Mouse (Mus musculus) gastrocnemius, adult 18-20 months (tissue): ENCODE data around the gene Gtf2i. TPM values are rescaled to one million over a fixed set of nuclear protein-coding genes. Genes with fewer than 3 reads are reported as not detected.

ENCODE experiments used
- DNase-seq: peaks from one replicate; pipeline ENCODE4 v3.0.0; 2021; ENCODE audit warnings: low spot score
- total RNA-seq, 2 experiments: library from RNA; stranded (reverse); gene quantifications; 2 replicates each; pipeline ENCODE4 v1.2.3; 2021

Gene Gtf2i
- total RNA-seq, 2 experiments from 2014 or later = 102 to 112 TPM

DNA sequence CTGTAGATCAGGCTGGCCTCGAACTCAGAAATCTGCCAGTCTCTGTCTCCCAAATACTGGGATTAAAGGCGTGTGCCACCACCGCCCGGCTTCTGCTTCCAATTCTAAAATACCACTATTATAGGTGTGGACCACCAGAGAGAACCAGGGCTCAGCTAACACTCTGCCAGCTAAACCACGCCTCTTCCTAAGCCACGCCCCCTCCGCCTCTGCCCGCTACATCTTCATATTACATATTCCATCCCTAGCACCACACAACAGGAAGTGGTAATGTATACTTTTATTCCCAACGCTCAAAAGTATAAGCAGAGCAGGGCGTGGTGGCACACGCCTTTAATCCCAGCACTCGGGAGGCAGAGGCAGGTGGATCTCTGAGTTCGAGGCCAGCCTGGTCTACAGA, 8.8 kb upstream of the Gtf2i start:
- DNase-seq = no peak

- no peak for DNase-seq
Observed at GRCm38 (mm10) chr5:134322355-134322754, 7.8 kb upstream of the Gtf2i start.

- no peak for DNase-seq
Observed at GRCm38 (mm10) chr5:134321699-134322098, 7.1 kb upstream of the Gtf2i start.

DNA sequence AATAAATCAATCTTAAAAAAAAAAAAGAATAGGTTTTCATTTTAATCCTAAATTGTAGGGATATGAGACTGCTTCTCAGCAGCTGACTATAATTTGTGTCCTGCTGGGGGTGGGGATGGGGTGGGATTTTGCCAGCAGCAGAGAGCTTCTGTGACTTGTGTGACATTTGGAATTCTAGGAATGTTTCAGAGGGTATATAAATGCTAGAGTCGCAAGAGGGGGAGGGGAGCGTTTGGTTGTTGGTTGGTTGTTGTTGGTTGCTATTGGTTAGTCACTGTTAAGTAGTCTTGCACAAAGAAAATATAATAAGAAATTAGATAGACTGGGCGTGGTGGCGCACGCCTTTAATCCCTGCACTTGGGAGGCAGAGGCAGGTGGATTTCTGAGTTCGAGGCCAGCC, 4.3 kb upstream of the Gtf2i start:
- DNase-seq = no peak

DNA sequence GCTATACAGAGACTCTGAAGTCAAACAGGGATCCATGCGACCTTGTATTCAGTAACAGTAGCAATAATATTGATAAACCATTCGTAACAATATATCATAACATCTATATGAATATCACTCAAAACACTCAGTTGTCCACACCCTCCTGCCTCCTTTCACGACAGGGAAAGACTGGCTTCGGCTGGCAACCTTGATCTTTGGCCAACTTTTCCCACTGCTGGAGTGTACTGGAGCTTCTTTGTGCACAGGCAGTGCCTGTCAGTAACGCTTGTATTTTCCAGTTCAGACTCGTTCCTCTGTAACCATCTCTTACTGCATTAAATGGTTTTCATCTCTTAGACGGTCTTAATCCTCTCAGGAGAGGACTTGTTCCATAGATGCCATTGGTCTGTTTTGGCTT, 2.2 kb upstream of the Gtf2i start:
- no peak for DNase-seq

DNA sequence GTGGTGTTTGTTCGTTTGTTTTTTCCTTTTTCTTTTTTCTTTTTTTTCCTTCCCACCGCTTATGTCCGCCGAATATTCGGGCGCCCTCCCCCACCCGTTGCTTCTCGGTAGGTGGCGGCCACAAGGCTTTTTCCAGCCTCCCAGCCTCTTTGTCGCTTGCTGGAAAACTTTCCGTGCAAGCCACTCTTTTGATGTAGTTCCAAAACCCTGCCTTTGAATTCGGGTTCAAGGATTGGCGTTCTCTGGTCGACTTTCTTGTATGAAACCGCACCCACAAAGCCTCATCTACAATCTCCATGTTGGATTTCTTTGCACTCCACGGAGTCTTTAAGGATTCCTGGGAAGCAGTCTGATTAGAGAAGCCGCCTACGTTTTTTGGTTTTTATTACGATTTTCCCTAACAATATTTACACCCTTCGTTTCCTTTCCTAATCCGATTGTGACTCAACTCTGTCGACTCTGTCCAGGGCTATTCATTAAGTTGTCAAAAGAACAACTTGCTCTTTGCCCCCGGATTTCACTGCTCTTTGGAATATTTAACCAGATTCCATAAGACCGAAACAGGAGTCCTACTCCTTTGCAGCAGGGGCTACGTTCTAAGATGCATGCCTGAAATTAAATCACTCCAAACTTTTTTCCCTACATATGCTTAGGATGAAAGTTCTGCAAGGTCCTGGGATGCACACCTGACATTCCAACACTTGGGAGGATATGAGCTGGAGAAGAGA, 1.2 kb upstream of the Gtf2i start:
- DNase-seq = peak; percentile 34

- peak; percentile 37 for DNase-seq
Observed at GRCm38 (mm10) chr5:134314068-134314674, 389 bp downstream of the Gtf2i start.

- DNase-seq = peak; percentile 94
Observed at GRCm38 (mm10) chr5:134313451-134314067, 1.0 kb downstream of the Gtf2i start.

GRCm38 (mm10) chr5:134312691-134313450, 1.7 kb downstream of the Gtf2i start:
- DNase-seq = no peak

GRCm38 (mm10) chr5:134311894-134312411, 2.6 kb downstream of the Gtf2i start:
- no peak for DNase-seq

- no peak for DNase-seq
Observed at GRCm38 (mm10) chr5:134310201-134310600, 4.4 kb downstream of the Gtf2i start.

GRCm38 (mm10) chr5:134309345-134309744, 5.2 kb downstream of the Gtf2i start:
- no peak for DNase-seq

- peak; percentile 53 for DNase-seq
Observed at GRCm38 (mm10) chr5:134304639-134305038, 9.9 kb downstream of the Gtf2i start.

GRCm38 (mm10) chr5:134295277-134296050, 19.1 kb downstream of the Gtf2i start:
- DNase-seq = no peak

GRCm38 (mm10) chr5:134294606-134295005, 20.0 kb downstream of the Gtf2i start:
- no peak for DNase-seq

DNA sequence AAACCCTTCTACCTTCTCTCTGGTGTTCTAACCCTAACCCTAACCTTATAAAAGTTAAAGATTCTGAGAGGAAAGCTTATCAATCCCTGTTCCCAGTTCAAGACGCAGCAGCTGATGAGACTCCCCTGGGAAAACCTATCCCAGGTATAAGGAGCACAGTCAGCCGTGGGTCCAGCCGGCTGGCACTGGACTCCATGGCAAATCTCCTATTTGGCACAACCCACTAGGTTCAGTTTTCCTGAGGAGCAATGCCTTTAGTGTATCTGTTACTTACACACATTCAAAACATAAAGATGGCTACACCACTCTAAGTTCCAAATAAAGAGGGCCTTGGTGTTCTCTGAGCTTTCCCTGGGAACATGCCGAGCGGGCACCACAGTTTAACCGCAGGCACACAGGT, 23.5 kb downstream of the Gtf2i start:
- DNase-seq = peak; percentile 43

DNA sequence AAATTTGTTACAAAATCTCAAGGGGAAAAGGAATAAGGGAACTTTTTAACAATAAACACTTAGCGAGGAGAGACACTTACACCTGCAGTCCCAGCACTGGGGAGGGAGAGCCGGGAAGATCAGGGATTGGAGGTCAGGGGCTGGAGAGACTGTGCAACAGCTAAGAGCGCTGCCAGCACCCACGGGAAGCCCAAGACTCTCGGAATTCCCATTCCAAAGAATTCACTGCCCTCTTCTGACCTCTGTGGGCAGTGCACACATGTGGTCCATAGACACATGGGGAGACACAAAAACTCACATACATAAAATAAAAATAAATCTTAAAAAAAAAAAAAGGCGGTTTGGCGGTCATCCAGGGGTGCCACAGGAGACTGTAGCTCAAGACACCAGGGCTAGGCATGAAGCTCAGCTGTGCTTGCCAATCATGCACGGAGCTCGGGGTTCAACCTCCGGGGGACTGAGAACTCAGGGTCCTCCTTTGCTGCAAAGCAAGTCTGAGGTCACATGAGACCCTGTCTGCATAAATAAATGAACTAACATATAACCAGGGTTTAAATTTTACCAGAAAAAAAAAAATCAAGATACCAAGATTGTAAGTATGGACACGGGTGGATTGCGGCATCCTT, 24.5 kb downstream of the Gtf2i start:
- no peak for DNase-seq

- DNase-seq = no peak
Observed at GRCm38 (mm10) chr5:134288071-134288470, 26.5 kb downstream of the Gtf2i start.

GRCm38 (mm10) chr5:134284921-134285320, 29.6 kb downstream of the Gtf2i start:
- DNase-seq = no peak

DNA sequence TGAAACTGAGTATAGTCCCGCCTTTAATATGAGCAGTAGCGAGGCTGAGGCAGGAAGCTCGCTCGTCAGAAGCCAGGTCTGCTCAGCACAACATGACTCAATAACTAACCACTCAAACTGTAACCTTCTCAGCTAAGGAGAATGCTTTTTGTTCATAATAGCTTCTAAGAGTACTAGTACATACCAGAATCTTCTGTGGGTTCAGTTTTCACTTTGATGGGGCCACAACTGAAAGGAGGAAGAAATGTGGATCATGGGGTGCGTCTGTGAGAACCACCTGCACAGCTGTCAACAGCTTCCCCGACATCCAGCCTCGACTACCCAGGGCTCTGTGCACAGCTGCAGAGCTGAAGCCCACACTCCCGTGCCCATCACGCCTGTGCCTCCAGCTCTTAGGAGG, 32.0 kb downstream of the Gtf2i start:
- DNase-seq = no peak

- no peak for DNase-seq
Observed at GRCm38 (mm10) chr5:134282076-134282475, 32.5 kb downstream of the Gtf2i start.
